Mouse (Mus musculus): Measurements from ENCODE around the gene Mcemp1.

Mcemp1 gene

GRCm38 (mm10) chr8:3665507-3665906 lies at the start of gene Mcemp1:
Gene Mcemp1, plus strand, starts transcription at chr8:3665754.
- in situ Hi-C loops (cut with MboI; ENCODE audit: low pct_unique_long_range_greater_than_20kb in 1 of 2, low sequenced_read_pairs in 2 of 2, unreplicated experiment in 1 of 2): no loop called here

GRCm38 (mm10) chr8:3621199-3621970 lies 44.2 kb upstream of the Mcemp1 start, which contains the start of the genes Xab2 and Pet100:
Gene Xab2, minus strand, starts transcription at chr8:3621316.
Gene Pet100, plus strand, starts transcription at chr8:3621548.
- in situ Hi-C loops (cut with MboI; ENCODE audit: low pct_unique_long_range_greater_than_20kb in 1 of 2, low sequenced_read_pairs in 2 of 2, unreplicated experiment in 1 of 2): no loop called here

GRCm38 (mm10) chr8:3622119-3622518 lies 43.4 kb upstream of the Mcemp1 start:
- in situ Hi-C loops (cut with MboI; ENCODE audit: low pct_unique_long_range_greater_than_20kb in 1 of 2, low sequenced_read_pairs in 2 of 2, unreplicated experiment in 1 of 2): no loop called here

- in situ Hi-C loops (cut with MboI; ENCODE audit: low pct_unique_long_range_greater_than_20kb in 1 of 2, low sequenced_read_pairs in 2 of 2, unreplicated experiment in 1 of 2): no loop called here
Observed at GRCm38 (mm10) chr8:3625445-3625844, 40.1 kb upstream of the Mcemp1 start, which contains the start of gene Pcp2. Gene Pcp2, minus strand, starts transcription at chr8:3625545.

- in situ Hi-C loops (cut with MboI; ENCODE audit: low pct_unique_long_range_greater_than_20kb in 1 of 2, low sequenced_read_pairs in 2 of 2, unreplicated experiment in 1 of 2): no loop called here
Observed at GRCm38 (mm10) chr8:3626971-3627370, 38.6 kb upstream of the Mcemp1 start.

- in situ Hi-C loops (cut with MboI; ENCODE audit: low pct_unique_long_range_greater_than_20kb in 1 of 2, low sequenced_read_pairs in 2 of 2, unreplicated experiment in 1 of 2): no loop called here
Observed at GRCm38 (mm10) chr8:3628014-3628413, 37.5 kb upstream of the Mcemp1 start.

GRCm38 (mm10) chr8:3630647-3631477 lies 34.7 kb upstream of the Mcemp1 start, which contains the start of gene Stxbp2:
Gene Stxbp2, plus strand, starts transcription at chr8:3630955.
- in situ Hi-C loops (cut with MboI; ENCODE audit: low pct_unique_long_range_greater_than_20kb in 1 of 2, low sequenced_read_pairs in 2 of 2, unreplicated experiment in 1 of 2): no loop called here

- in situ Hi-C loops (cut with MboI; ENCODE audit: low pct_unique_long_range_greater_than_20kb in 1 of 2, low sequenced_read_pairs in 2 of 2, unreplicated experiment in 1 of 2): no loop called here
Observed at GRCm38 (mm10) chr8:3631478-3631875, 34.1 kb upstream of the Mcemp1 start.

- in situ Hi-C loops (cut with MboI; ENCODE audit: low pct_unique_long_range_greater_than_20kb in 1 of 2, low sequenced_read_pairs in 2 of 2, unreplicated experiment in 1 of 2): no loop called here
Observed at GRCm38 (mm10) chr8:3645804-3646203, 19.8 kb upstream of the Mcemp1 start.

GRCm38 (mm10) chr8:3646824-3647531 lies 18.6 kb upstream of the Mcemp1 start:
- in situ Hi-C loops (cut with MboI; ENCODE audit: low pct_unique_long_range_greater_than_20kb in 1 of 2, low sequenced_read_pairs in 2 of 2, unreplicated experiment in 1 of 2): no loop called here

GRCm38 (mm10) chr8:3647561-3647960 lies 18.0 kb upstream of the Mcemp1 start:
- in situ Hi-C loops (cut with MboI; ENCODE audit: low pct_unique_long_range_greater_than_20kb in 1 of 2, low sequenced_read_pairs in 2 of 2, unreplicated experiment in 1 of 2): no loop called here

GRCm38 (mm10) chr8:3648268-3648667 lies 17.3 kb upstream of the Mcemp1 start:
- in situ Hi-C loops (cut with MboI; ENCODE audit: low pct_unique_long_range_greater_than_20kb in 1 of 2, low sequenced_read_pairs in 2 of 2, unreplicated experiment in 1 of 2): no loop called here

GRCm38 (mm10) chr8:3648990-3649389 lies 16.6 kb upstream of the Mcemp1 start:
- in situ Hi-C loops (cut with MboI; ENCODE audit: low pct_unique_long_range_greater_than_20kb in 1 of 2, low sequenced_read_pairs in 2 of 2, unreplicated experiment in 1 of 2): no loop called here

GRCm38 (mm10) chr8:3652845-3653244 lies 12.7 kb upstream of the Mcemp1 start:
- in situ Hi-C loops (cut with MboI; ENCODE audit: low pct_unique_long_range_greater_than_20kb in 1 of 2, low sequenced_read_pairs in 2 of 2, unreplicated experiment in 1 of 2): no loop called here

- in situ Hi-C loops (cut with MboI; ENCODE audit: low pct_unique_long_range_greater_than_20kb in 1 of 2, low sequenced_read_pairs in 2 of 2, unreplicated experiment in 1 of 2): no loop called here
Observed at GRCm38 (mm10) chr8:3654726-3655508, 10.6 kb upstream of the Mcemp1 start.

- in situ Hi-C loops (cut with MboI; ENCODE audit: low pct_unique_long_range_greater_than_20kb in 1 of 2, low sequenced_read_pairs in 2 of 2, unreplicated experiment in 1 of 2): no loop called here
Observed at GRCm38 (mm10) chr8:3655526-3655925, 10.0 kb upstream of the Mcemp1 start, which contains the start of gene Retn. Gene Retn, plus strand, starts transcription at chr8:3655770.

GRCm38 (mm10) chr8:3656725-3657381 lies 8.7 kb upstream of the Mcemp1 start:
- in situ Hi-C loops (cut with MboI; ENCODE audit: low pct_unique_long_range_greater_than_20kb in 1 of 2, low sequenced_read_pairs in 2 of 2, unreplicated experiment in 1 of 2): no loop called here

- in situ Hi-C loops (cut with MboI; ENCODE audit: low pct_unique_long_range_greater_than_20kb in 1 of 2, low sequenced_read_pairs in 2 of 2, unreplicated experiment in 1 of 2): no loop called here
Observed at GRCm38 (mm10) chr8:3660889-3661288, 4.7 kb upstream of the Mcemp1 start.

Measured in mouse embryonic stem cell (cell line).